Mouse (Mus musculus) kidney, adult 2 months (tissue): ENCODE data around the gene Acsbg2.

ENCODE experiments used
- CTCF ChIP-seq: fragments of 200-500 bp; conservative IDR thresholded peaks from 2 replicates; pipeline ENCODE4 v1.5.1; 2011; ENCODE audit warnings: low read depth, mild to moderate bottlenecking, control low read depth, low read length, moderate library complexity, mixed read lengths; ENCODE audit not compliant: insufficient read depth, insufficient read length
- POLR2A ChIP-seq: fragments of 200-500 bp; IDR thresholded peaks from one replicate; pipeline ENCODE4 v1.6.1; 2011; ENCODE audit warnings: low read depth, low read length, control low read depth

GRCm38 (mm10) chr17:56804952-56805351, 69.3 kb downstream of the Acsbg2 start:
- TF ChIP-seq CTCF = no peak
- TF ChIP-seq POLR2A = no peak
